Mouse (Mus musculus) right cerebral cortex, postnatal 36 days (tissue): Measurements from ENCODE around the gene Ppp1r3g.
A peak's percentile ranks its signal among the peaks of the same experiment; 100 is the strongest.
"Not testable (repeated sequence)": the region's sequence is repeated elsewhere in the genome, so short reads cannot be mapped to it uniquely, and the experiment has no call there.

Source experiments
- DNase-seq, 2 experiments: peaks; one replicate each; pipeline ENCODE4 v3.0.0; 2022; ENCODE audit warnings: low spot score in 2 of 2, mixed read lengths in 1 of 2

Ppp1r3g gene

GRCm38 (mm10) chr13:35958539-35958938 is at the start of gene Ppp1r3g:
Ppp1r3g (plus strand) TSS chr13:35958839.
- DNase-seq: no peak

- no peak for DNase-seq
These were observed 47.2 kb upstream of the Ppp1r3g start for GRCm38 (mm10) chr13:35911476-35911875.

- no peak for DNase-seq
These were observed 20.6 kb upstream of the Ppp1r3g start for GRCm38 (mm10) chr13:35937991-35938390.

- no peak for DNase-seq
These were observed 18.6 kb upstream of the Ppp1r3g start for GRCm38 (mm10) chr13:35939871-35940665.

GRCm38 (mm10) chr13:35940934-35941333 is 17.7 kb upstream of the Ppp1r3g start:
- DNase-seq: no peak

GRCm38 (mm10) chr13:35946659-35947353 is 11.8 kb upstream of the Ppp1r3g start:
- no peak for DNase-seq

GRCm38 (mm10) chr13:35947354-35948000 is 11.2 kb upstream of the Ppp1r3g start:
- DNase-seq: peak; percentile 56 to 65

GRCm38 (mm10) chr13:35949814-35950455 is 8.7 kb upstream of the Ppp1r3g start:
- DNase-seq: no peak

GRCm38 (mm10) chr13:35959391-35960067 is 890 bp downstream of the Ppp1r3g start:
- peak in 1 of 2 experiments; percentile 37 for DNase-seq

GRCm38 (mm10) chr13:35963583-35963982 is 4.9 kb downstream of the Ppp1r3g start:
- no peak for DNase-seq

GRCm38 (mm10) chr13:35967690-35968089 is 9.1 kb downstream of the Ppp1r3g start:
- DNase-seq: no peak

GRCm38 (mm10) chr13:35968131-35968718 is 9.6 kb downstream of the Ppp1r3g start:
- no peak for DNase-seq

- DNase-seq: no peak
These were observed 10.2 kb downstream of the Ppp1r3g start for GRCm38 (mm10) chr13:35968719-35969430.

- no peak for DNase-seq
These were observed 10.7 kb downstream of the Ppp1r3g start for GRCm38 (mm10) chr13:35969431-35969721.

- no peak for DNase-seq
These were observed 11.2 kb downstream of the Ppp1r3g start for GRCm38 (mm10) chr13:35969829-35970228.

- DNase-seq: no peak
These were observed 18.3 kb downstream of the Ppp1r3g start for GRCm38 (mm10) chr13:35976912-35977311.

GRCm38 (mm10) chr13:35980471-35980870 is 21.8 kb downstream of the Ppp1r3g start:
- DNase-seq: no peak

- no peak for DNase-seq
These were observed 24.3 kb downstream of the Ppp1r3g start for GRCm38 (mm10) chr13:35982985-35983384.

- DNase-seq: no peak
These were observed 30.7 kb downstream of the Ppp1r3g start for GRCm38 (mm10) chr13:35989329-35989728.

- not testable (repeated sequence) for DNase-seq
These were observed 32.5 kb downstream of the Ppp1r3g start for GRCm38 (mm10) chr13:35991185-35991584.

- peak; percentile 53 to 60 for DNase-seq
These were observed 35.4 kb downstream of the Ppp1r3g start for GRCm38 (mm10) chr13:35994067-35994466.
